Mouse (Mus musculus) limb, embryonic 11.5 days (tissue): ENCODE results near the gene Cyp4f18. TPM values are rescaled to one million over a fixed set of nuclear protein-coding genes. Genes with fewer than 3 reads are reported as not detected.

Experiments used
- polyA plus RNA-seq: library from polyadenylated mRNA; unstranded; fragments of >200 nt; fragmentation: Nextera tagmentation; extraction: Ambion mirVana; gene quantifications from 2 replicates; pipeline ENCODE4 v1.2.1, GENCODE M21; 2014

Gene Cyp4f18
- polyA plus RNA-seq, 1 experiment from 2014 or later = 1.0 TPM

Other genes starting within 250 kb of the Cyp4f18 start
- 4.2 and 4.5 TPM in 2 replicates for gene Zfp709, start 127.6 kb downstream of the Cyp4f18 start, polyA plus RNA-seq
- 5.4 and 6.7 TPM in 2 replicates for gene Zfp882, start 101.0 kb downstream of the Cyp4f18 start, polyA plus RNA-seq
- 34.0 and 39.2 TPM in 2 replicates for gene Zfp617, start 101.0 kb downstream of the Cyp4f18 start, polyA plus RNA-seq
- gene Zfp961, start 58.6 kb downstream of the Cyp4f18 start, polyA plus RNA-seq = 30.9 and 31.2 TPM in 2 replicates
- gene Olfr372, start 31.6 kb upstream of the Cyp4f18 start, polyA plus RNA-seq = not detected in 2 replicates
- 0.04 TPM in 1 of 2 replicates, not detected in the other for gene Olfr373, start 73.6 kb upstream of the Cyp4f18 start, polyA plus RNA-seq
- gene Olfr374, start 97.4 kb upstream of the Cyp4f18 start, polyA plus RNA-seq = not detected in 2 replicates
- gene Tpm4, start 125.3 kb upstream of the Cyp4f18 start, polyA plus RNA-seq = 789 and 800 TPM in 2 replicates
- 98.8 and 123 TPM in 2 replicates for gene Rab8a, start 151.6 kb upstream of the Cyp4f18 start, polyA plus RNA-seq
- gene Hsh2d, start 180.0 kb upstream of the Cyp4f18 start, polyA plus RNA-seq = 0.20 TPM in 1 of 2 replicates, not detected in the other
- not detected in 2 replicates for gene Cib3, start 203.2 kb upstream of the Cyp4f18 start, polyA plus RNA-seq
- gene Gm11034, start 204.0 kb upstream of the Cyp4f18 start, polyA plus RNA-seq = not detected in 2 replicates
- gene Fam32a, start 210.1 kb upstream of the Cyp4f18 start, polyA plus RNA-seq = 66.1 and 69.3 TPM in 2 replicates
- 117 and 118 TPM in 2 replicates for gene Ap1m1, start 230.4 kb upstream of the Cyp4f18 start, polyA plus RNA-seq